Mouse (Mus musculus) heart, adult 2 months (tissue): ENCODE data around the gene Tm7sf2. TPM values are rescaled to one million over a fixed set of nuclear protein-coding genes. Genes with fewer than 3 reads are reported as not detected.
A peak's percentile ranks its signal among the peaks of the same experiment; 100 is the strongest.

ENCODE experiments used
- DNase-seq, 2 experiments: peaks; one replicate each; pipeline ENCODE4 v3.0.0; 2021
- H3K27ac ChIP-seq: fragments of 200-600 bp; 2 replicates; pipeline ENCODE4 v1.8.1; 2022
- H3K27me3 ChIP-seq: fragments of 200-500 bp; 2 replicates; pipeline ENCODE4 v1.6.1; 2012; ENCODE audit warnings: mild to moderate bottlenecking, low read length, inconsistent platforms, mixed read lengths; ENCODE audit not compliant: control insufficient read depth, insufficient read depth
- H3K36me3 ChIP-seq: fragments of 200-500 bp; 2 replicates; pipeline ENCODE4 v1.6.1; 2012; ENCODE audit warnings: low read length, inconsistent platforms; ENCODE audit not compliant: control insufficient read depth, insufficient read depth
- H3K4me1 ChIP-seq: fragments of 200-500 bp; 2 replicates; pipeline ENCODE4 v1.6.1; 2011; ENCODE audit warnings: low read length; ENCODE audit not compliant: control insufficient read depth, insufficient read depth
- H3K4me3 ChIP-seq: fragments of 200-600 bp; 2 replicates; pipeline ENCODE4 v1.8.1; 2022
- H3K79me2 ChIP-seq: fragments of 200-500 bp; replicated peaks from 2 replicates; pipeline ENCODE4 v1.6.1; 2012; ENCODE audit warnings: mild to moderate bottlenecking, inconsistent platforms, low read length, moderate library complexity, mixed read lengths; ENCODE audit not compliant: control insufficient read depth, insufficient read depth
- H3K9ac ChIP-seq: fragments of 200-500 bp; 2 replicates; pipeline ENCODE4 v1.6.1; 2012; ENCODE audit warnings: low read depth, mild to moderate bottlenecking, control low read depth, inconsistent platforms, low read length, mixed read lengths
- CTCF ChIP-seq: fragments of 200-600 bp; IDR thresholded peaks from 2 replicates; pipeline ENCODE4 v1.8.1; 2022; ENCODE audit warnings: antibody characterized with exemption, mild to moderate bottlenecking, moderate library complexity
- EP300 ChIP-seq: fragments of 200-500 bp; IDR thresholded peaks from 2 replicates; pipeline ENCODE4 v1.6.1; 2011; ENCODE audit warnings: low read depth, low read length, control low read depth; ENCODE audit not compliant: insufficient read depth
- POLR2A ChIP-seq: fragments of 200-500 bp; IDR thresholded peaks from 2 replicates; pipeline ENCODE4 v1.6.1; 2011; ENCODE audit warnings: mild to moderate bottlenecking, low read depth, low read length, control low read depth; ENCODE audit not compliant: insufficient read depth
- WGBS: fragments of 180-500 bp; shearing (Covaris S2); methylation state at CpG from one replicate; pipeline ENCODE4 v1.1.7; 2018; 5-methylcytosine and 5-hydroxymethylcytosine counted together
- intact Hi-C: fragments of 180-260 bp; cut with DNase I; formaldehyde crosslinking; loops from one replicate; pipeline ENCODE4 v1.15.1; 2025
- polyA plus RNA-seq: library from polyadenylated mRNA; depleted of rRNA; stranded (reverse); fragments of >200 nt; gene quantifications from 2 replicates; pipeline ENCODE4 v1.2.3, GENCODE M21; 2012
- total RNA-seq, 2 experiments: library from RNA; stranded (reverse); gene quantifications; 2 replicates each; pipeline ENCODE4 v1.2.3; 2021

Gene Tm7sf2
- total and polyA plus RNA-seq, 3 experiments, result 2.7 to 9.3 (median 3.7) TPM

DNA sequence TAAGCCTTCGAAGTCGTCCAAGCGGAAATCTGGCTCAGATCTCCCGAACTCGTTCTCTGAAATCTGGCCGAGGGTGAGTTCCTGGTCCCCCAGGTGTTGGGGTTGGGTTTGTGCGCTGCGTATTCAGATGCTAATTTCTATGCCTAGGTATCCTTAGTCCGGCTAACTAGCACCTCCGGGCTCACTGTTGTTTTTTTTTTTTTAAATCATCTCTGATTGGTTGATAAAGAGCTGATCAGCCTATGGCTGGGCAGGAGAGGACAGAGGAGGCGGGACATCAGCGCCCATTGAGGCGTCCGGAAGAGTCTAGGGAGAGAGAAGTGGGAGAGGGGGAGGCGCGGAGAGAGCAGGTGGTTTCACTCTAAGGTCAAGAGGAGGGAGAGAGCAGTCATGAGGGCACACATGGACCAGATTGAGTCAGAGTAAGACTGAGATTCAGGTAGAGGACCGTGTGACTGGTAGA is 17.3 kb upstream of the Tm7sf2 start:
- DNase-seq, result peak in 1 of 2 experiments; percentile 49
- TF ChIP-seq POLR2A, result no peak
- TF ChIP-seq CTCF, result no peak
- TF ChIP-seq EP300, result no peak
- Histone ChIP-seq H3K9ac (no peak overlapping the region), H3K27me3 (no peaks in the 10 kb centered on the region), H3K36me3 (no peaks in the 10 kb centered on the region), H3K27ac (no peak overlapping the region), H3K4me3 (peak overlapping the region; percentile 62), H3K4me1 (peaks cover 4% of the 10 kb centered on the region), H3K79me2 (0 out of 2 replicates have a peak, but pooled peaks cover 2% of the 10 kb centered on the region)
- under 1% methylated on average over 17 of the region's 17 CpGs for WGBS
- intact Hi-C loops, result loop anchor here (2.0 to 10.0 kb wide), 2 partner anchors 33 to 249 kb away; partner anchors contain the start of genes Men1 and Sac3d1

DNA sequence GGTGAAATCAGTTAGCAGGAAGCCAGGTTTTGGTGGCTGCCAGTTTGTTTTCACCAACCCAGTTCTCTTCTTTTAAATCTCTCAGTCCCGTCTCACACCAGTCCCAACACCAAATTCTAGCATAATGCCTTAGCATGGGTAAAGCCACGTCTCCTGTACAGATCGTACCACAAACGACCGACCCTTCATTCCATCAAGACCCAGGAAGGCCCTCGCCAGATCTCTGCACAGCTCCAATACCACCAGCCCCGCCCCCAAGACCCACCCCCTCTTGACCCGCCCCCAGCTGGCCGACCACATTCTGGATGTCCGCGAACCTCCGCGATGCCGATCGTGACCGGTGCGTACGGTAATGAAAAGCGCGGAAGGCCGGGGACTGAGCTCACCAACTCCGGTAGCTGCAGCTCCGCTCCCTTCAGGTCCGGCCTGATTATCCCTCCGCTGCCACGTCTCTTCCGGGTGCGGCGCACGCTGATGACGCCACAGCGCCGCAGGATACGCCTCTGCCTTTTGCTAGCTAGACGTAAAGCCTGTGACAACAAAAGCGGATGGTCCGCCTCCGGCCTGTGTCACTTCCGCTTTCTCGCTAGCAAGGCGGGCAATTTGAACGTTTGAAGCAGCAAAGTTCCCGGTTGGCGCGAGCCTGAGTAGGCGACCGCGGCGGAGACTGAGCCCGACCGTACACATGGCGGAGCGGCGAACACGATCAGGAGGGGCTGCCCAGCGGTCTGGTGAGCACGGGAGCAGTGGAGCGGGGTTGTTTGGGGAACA is 16.5 kb upstream of the Tm7sf2 start, which contains the start of the genes Zfpl1 and Cdca5:
TSS of gene Zfpl1 (minus strand) at position 479 of the 771 bp plus-strand sequence.
TSS of gene Cdca5 (plus strand) at position 506 of the 771 bp plus-strand sequence.
- DNase-seq, result peak; percentile 97
- Histone ChIP-seq H3K36me3 (no peaks in the 10 kb centered on the region), H3K27me3 (no peaks in the 10 kb centered on the region), H3K79me2 (0 out of 2 replicates have a peak, but pooled peaks cover 2% of the 10 kb centered on the region), H3K27ac (peak within 1 kb of the TSS; percentile 70), H3K9ac (peak within 1 kb of the TSS; percentile 48), H3K4me1 (peaks cover 4% of the 10 kb centered on the region), H3K4me3 (peak within 1 kb of the TSS; percentile 62)
- peak; percentile 15 for TF ChIP-seq CTCF
- peak; percentile 94 for TF ChIP-seq EP300
- peak; percentile 74; the same call in 1 of the 2 replicates for TF ChIP-seq POLR2A
- WGBS, result under 1% methylated on average over 58 of the region's 58 CpGs
- intact Hi-C loops, result loop anchor here (1.0 to 10.0 kb wide), 3 partner anchors 26 to 250 kb away; partner anchors contain the start of genes Men1 and Sac3d1

DNA sequence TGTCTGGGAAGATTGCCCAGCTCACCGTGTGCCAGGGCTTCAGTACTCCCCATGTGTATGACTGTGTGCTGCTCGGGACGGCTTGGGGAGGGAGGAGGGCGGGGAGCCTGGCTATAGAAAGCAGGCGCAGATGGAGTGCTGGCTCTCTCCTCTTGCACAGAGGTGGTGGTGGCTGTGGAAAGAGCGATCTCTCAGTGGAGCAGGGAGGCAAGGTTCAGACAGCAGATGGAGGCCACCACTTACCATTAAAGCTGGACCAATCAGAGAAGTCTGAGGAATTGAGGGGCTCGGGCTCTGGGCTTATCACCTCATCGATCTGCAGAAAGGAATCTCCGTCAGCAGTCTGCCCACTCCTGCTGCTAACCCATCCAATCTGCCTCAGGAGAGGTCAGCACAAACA is 14.0 kb upstream of the Tm7sf2 start, which contains the start of gene Gm28374:
TSS of gene Gm28374 (minus strand) at position 101 of the 400 bp plus-strand sequence.
- Histone ChIP-seq H3K79me2 (0 out of 2 replicates have a peak, but pooled peaks cover 2% of the 10 kb centered on the region), H3K9ac (no peak within 1 kb of the TSS), H3K36me3 (no peaks in the 10 kb centered on the region), H3K27me3 (no peaks in the 10 kb centered on the region), H3K4me1 (peaks cover 5% of the 10 kb centered on the region), H3K4me3 (no peak within 1 kb of the TSS), H3K27ac (no peak within 1 kb of the TSS)
- TF ChIP-seq EP300, result no peak
- no peak for TF ChIP-seq CTCF
- no peak for TF ChIP-seq POLR2A
- intact Hi-C loops, result loop anchor here (10.0 kb wide), 1 partner anchor 253 kb away; the partner anchor contains the start of gene Men1
- WGBS, result 82% methylated on average over 9 of the region's 9 CpGs
- DNase-seq, result no peak

DNA sequence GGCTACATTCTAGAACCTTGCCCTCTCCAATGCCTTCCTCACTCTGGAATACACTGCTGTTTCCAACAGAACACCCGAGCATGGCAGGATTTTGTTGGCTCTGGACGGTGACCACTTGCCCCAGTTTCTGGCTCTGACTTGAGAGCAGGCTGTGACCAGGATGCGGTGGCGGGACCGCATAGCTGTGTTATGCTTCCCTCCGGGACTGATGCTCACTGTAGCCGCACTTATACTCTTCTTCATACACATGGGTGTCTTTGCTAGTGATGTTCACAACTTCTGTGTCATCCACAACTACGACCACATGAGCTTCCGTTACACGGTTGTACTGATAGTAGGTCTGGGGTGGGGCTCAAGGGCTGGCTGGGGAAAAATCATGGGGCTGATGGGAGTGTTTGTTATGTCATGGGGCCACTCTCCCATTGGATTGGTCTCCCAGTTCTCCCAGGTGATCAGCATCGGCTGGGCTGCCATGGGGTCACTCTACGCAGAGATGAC is 11.9 kb upstream of the Tm7sf2 start, which contains the start of gene Tmem262:
TSS of gene Tmem262 (plus strand) at position 51 of the 498 bp plus-strand sequence.
- no peak for DNase-seq
- TF ChIP-seq POLR2A (no peak), CTCF (no peak), EP300 (no peak)
- Histone ChIP-seq H3K79me2 (0 out of 2 replicates have a peak, but pooled peaks cover 2% of the 10 kb centered on the region), H3K36me3 (no peaks in the 10 kb centered on the region), H3K4me1 (peaks cover 7% of the 10 kb centered on the region), H3K27me3 (no peaks in the 10 kb centered on the region), H3K27ac (no peak within 1 kb of the TSS), H3K4me3 (no peak within 1 kb of the TSS), H3K9ac (no peak within 1 kb of the TSS)
- 84% methylated on average over 12 of the region's 12 CpGs for WGBS
- intact Hi-C loops, result loop anchor here (10.0 kb wide), 1 partner anchor 255 kb away; the partner anchor contains the start of gene Men1

DNA sequence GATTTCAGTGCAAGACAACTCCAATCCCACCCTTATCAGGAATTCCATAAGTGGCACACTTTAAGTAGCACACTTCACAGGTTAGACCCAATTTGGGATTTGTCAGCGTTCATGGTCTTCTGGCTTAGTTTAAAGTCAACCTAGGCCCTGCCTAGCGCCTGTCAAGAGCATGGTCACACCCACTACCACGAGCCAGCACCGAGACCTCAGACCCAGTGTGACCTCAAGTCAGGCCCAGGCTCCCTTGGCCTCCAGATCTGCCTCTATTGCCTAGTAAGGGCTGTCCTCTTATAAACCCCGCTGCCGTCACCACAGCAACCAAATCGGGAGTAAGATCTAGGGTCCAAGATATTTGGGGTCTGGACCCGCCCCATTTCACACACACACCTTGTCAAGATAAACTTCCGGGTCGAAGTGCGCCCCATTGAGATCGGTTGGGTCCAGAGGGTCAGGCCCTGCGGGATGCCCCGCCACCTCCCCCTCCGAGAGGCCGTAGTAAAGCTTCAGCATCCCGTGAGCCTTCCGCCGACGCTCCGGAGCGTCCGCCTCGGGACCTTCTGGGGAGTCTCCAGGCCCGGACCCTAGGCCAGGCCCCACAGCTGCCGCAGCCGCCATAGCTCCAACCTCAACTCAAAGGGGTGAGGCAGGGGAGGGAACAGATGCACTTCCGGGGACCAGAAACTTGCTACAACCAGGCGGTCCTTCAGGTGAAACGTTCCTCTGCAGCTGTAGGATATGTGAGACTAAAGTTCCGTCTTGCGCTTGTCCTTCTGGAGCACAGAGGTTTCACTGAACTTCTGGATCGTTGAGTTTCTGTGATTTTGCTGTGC is 8.6 kb upstream of the Tm7sf2 start, which contains the start of gene Vps51:
TSS of gene Vps51 (minus strand) at position 668 of the 830 bp plus-strand sequence.
- TF ChIP-seq POLR2A, result peak; percentile 74
- no peak for TF ChIP-seq CTCF
- TF ChIP-seq EP300, result peak; percentile 82
- H3K27me3 ChIP-seq, result no peaks in the 10 kb centered on the region
- H3K4me3 ChIP-seq, result peak within 1 kb of the TSS; percentile 94
- peak within 1 kb of the TSS; percentile 76 for H3K9ac ChIP-seq
- under 1% methylated on average over 33 of the region's 33 CpGs for WGBS
- H3K36me3 ChIP-seq, result no peaks in the 10 kb centered on the region
- H3K79me2 ChIP-seq, result 0 out of 2 replicates have a peak, but pooled peaks cover 1% of the 10 kb centered on the region
- intact Hi-C loops, result loop anchor here (1.0 kb wide), 1 partner anchor 15 kb away; the partner anchor contains the start of gene Znhit2
- H3K27ac ChIP-seq, result peak within 1 kb of the TSS; percentile 84
- DNase-seq, result peak; percentile 88
- peaks cover 4% of the 10 kb centered on the region for H3K4me1 ChIP-seq
